Comparison of ENCODE assay signal across 8 mouse cellular contexts in the genomic region with DNA sequence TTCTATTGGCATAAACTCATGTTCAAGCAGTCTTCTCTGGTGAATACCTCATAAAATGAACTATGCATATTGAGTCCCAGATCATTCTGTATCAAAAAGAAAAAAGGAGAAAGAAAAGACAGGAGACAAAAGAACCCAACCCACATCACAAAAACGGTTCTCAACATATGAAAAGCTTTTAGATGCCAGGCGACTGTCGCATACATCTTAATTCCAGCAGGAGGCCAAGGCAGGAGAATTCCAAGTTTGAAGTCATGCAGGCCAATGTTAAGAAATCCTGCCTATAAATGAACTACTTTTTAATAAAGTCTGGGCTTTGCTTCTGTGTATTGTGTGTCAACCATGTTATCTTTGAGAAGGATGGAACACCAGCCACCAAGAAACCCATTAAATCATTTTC. TPM values are rescaled to one million over a fixed set of nuclear protein-coding genes. Genes with fewer than 3 reads are reported as not detected.
DNase-seq lines count a peak whose midpoint lies in the region; ATAC-seq and TF ChIP-seq lines count a peak whose summit lies in the region.

No protein-coding gene starts in this region.

- peaks cover 13% of the 10 kb centered on the region for H3K27me3 ChIP-seq in heart, embryonic 15.5 days
- no peaks in the 10 kb centered on the region for H3K27me3 ChIP-seq in embryonic facial prominence, embryonic 11.5 days (ENCODE audit: control insufficient read depth, insufficient read depth, low read length)
- H3K27me3 ChIP-seq in hindbrain, postnatal 0 days (ENCODE audit: insufficient read depth, low read length): no peaks in the 10 kb centered on the region
- no peaks in the 10 kb centered on the region for H3K27me3 ChIP-seq in midbrain, embryonic 14.5 days (ENCODE audit: control insufficient read depth, insufficient read depth, low read length)

- H3K27ac ChIP-seq in heart, embryonic 15.5 days: no peak overlapping the region
- no peak overlapping the region for H3K27ac ChIP-seq in embryonic facial prominence, embryonic 11.5 days (replicated peaks; ENCODE audit: low read depth, low read length)
- H3K27ac ChIP-seq in hindbrain, postnatal 0 days: no peak overlapping the region
- peak overlapping the region; percentile 52; the same call in 1 of the 2 replicates for H3K27ac ChIP-seq in midbrain, embryonic 14.5 days (replicated peaks; ENCODE audit: low read depth, low read length)

- H3K4me1 ChIP-seq in heart, embryonic 15.5 days (replicated peaks): 0 out of 2 replicates have a peak, but pooled peaks cover 4% of the 10 kb centered on the region
- H3K4me1 ChIP-seq in embryonic facial prominence, embryonic 11.5 days (ENCODE audit: control insufficient read depth, insufficient read depth, low read length): no peaks in the 10 kb centered on the region
- H3K4me1 ChIP-seq in hindbrain, postnatal 0 days (ENCODE audit: insufficient read depth, low read length): no peaks in the 10 kb centered on the region
- H3K4me1 ChIP-seq in midbrain, embryonic 14.5 days (ENCODE audit: control insufficient read depth, insufficient read depth, low read length): peaks cover 4% of the 10 kb centered on the region; the same call in 1 of the 2 replicates

- no peak overlapping the region for H3K9ac ChIP-seq in heart, embryonic 15.5 days
- H3K9ac ChIP-seq in embryonic facial prominence, embryonic 11.5 days (replicated peaks; ENCODE audit: low read length): no peak overlapping the region
- H3K9ac ChIP-seq in hindbrain, postnatal 0 days (replicated peaks; ENCODE audit: low read length): peak overlapping the region; percentile 35
- peak overlapping the region; percentile 34; the same call in 1 of the 2 replicates for H3K9ac ChIP-seq in midbrain, embryonic 14.5 days (replicated peaks; ENCODE audit: low read length)

- DNase-seq in heart, postnatal 10 days: no peak
- no peak for DNase-seq in embryonic facial prominence, embryonic 11.5 days (ENCODE audit: low spot score)
- DNase-seq in hindbrain, postnatal 0 days (ENCODE audit: low spot score): no peak
- DNase-seq in midbrain, embryonic 14.5 days: no peak
- DNase-seq in urinary bladder, postnatal 4 days (ENCODE audit: low spot score in 2 of 2): no peak
- DNase-seq in adrenal gland, adult 2 months: no peak
- DNase-seq in kidney, postnatal 36 days: no peak

- WGBS in heart, embryonic 15.5 days: 4% methylated on average over 3 of the region's 3 CpGs
- WGBS in embryonic facial prominence, embryonic 11.5 days: 2% methylated on average over 3 of the region's 3 CpGs
- WGBS in hindbrain, postnatal 0 days: 4% methylated on average over 3 of the region's 3 CpGs
- WGBS in midbrain, embryonic 14.5 days: 0% methylated on average over 3 of the region's 3 CpGs

- no peak for ATAC-seq in heart, embryonic 15.5 days (replicated peaks; ENCODE audit: insufficient number of reproducible peaks, insufficient read depth, low FRiP score, low read depth)
- no peak for ATAC-seq in embryonic facial prominence, embryonic 11.5 days (replicated peaks; ENCODE audit: insufficient number of reproducible peaks, low FRiP score, low TSS enrichment, low read depth)
- no peak for ATAC-seq in hindbrain, postnatal 0 days
- no peak for ATAC-seq in midbrain, embryonic 14.5 days (ENCODE audit: low FRiP score, low TSS enrichment)

- intact Hi-C loops in heart, postnatal 10 days (cut with DNase I): no loop called here

- TF ChIP-seq CTCF in hindbrain, postnatal 0 days (IDR thresholded peaks at IDR 0.05; ENCODE audit: low read depth): no peak

- H3K4me2 ChIP-seq in heart, embryonic 15.5 days: peak overlapping the region; percentile 59; the same call in 1 of the 2 replicates
- H3K4me2 ChIP-seq in embryonic facial prominence, embryonic 11.5 days (ENCODE audit: low read depth, low read length): peak overlapping the region; percentile 26; the same call in 1 of the 2 replicates
- peak overlapping the region; percentile 54 for H3K4me2 ChIP-seq in hindbrain, postnatal 0 days (ENCODE audit: low read depth, low read length)
- H3K4me2 ChIP-seq in midbrain, embryonic 14.5 days (ENCODE audit: low read length): peak overlapping the region; percentile 57

- H3K36me3 ChIP-seq in heart, embryonic 15.5 days: no peaks in the 10 kb centered on the region
- no peaks in the 10 kb centered on the region for H3K36me3 ChIP-seq in embryonic facial prominence, embryonic 11.5 days (replicated peaks; ENCODE audit: control insufficient read depth, insufficient read depth, low read depth, low read length)
- no peaks in the 10 kb centered on the region for H3K36me3 ChIP-seq in hindbrain, postnatal 0 days (ENCODE audit: insufficient read depth, low read length)
- no peaks in the 10 kb centered on the region for H3K36me3 ChIP-seq in midbrain, embryonic 14.5 days (ENCODE audit: control insufficient read depth, insufficient read depth, low read length)

- H3K4me3 ChIP-seq in heart, embryonic 15.5 days: peak overlapping the region; percentile 37
- H3K4me3 ChIP-seq in embryonic facial prominence, embryonic 11.5 days (ENCODE audit: low read depth, low read length): no peak overlapping the region
- H3K4me3 ChIP-seq in hindbrain, postnatal 0 days (ENCODE audit: low read length): peak overlapping the region; percentile 28
- H3K4me3 ChIP-seq in midbrain, embryonic 14.5 days (replicated peaks; ENCODE audit: low read depth, low read length): peak overlapping the region; percentile 35

- no peaks in the 10 kb centered on the region for H3K9me3 ChIP-seq in heart, embryonic 15.5 days (replicated peaks)
- H3K9me3 ChIP-seq in embryonic facial prominence, embryonic 11.5 days (replicated peaks; ENCODE audit: control insufficient read depth, low read length): no peaks in the 10 kb centered on the region
- H3K9me3 ChIP-seq in hindbrain, postnatal 0 days (ENCODE audit: low read length): no peaks in the 10 kb centered on the region
- H3K9me3 ChIP-seq in midbrain, embryonic 14.5 days (ENCODE audit: control insufficient read depth, low read length): no peaks in the 10 kb centered on the region

RNA-seq across cellular contexts. Expression of gene Gm11634, which starts 5.1 kb away (rescaled TPM):
- polyA plus RNA-seq in heart, embryonic 15.5 days (2015; fragmentation: Nextera tagmentation; extraction: Ambion mirVana): not detected in 2 replicates
- not detected for total RNA-seq in heart, postnatal 10 days (2021)
- not detected in 2 replicates for polyA plus RNA-seq in embryonic facial prominence, embryonic 11.5 days (2014; fragmentation: Nextera tagmentation; extraction: Ambion mirVana)
- not detected in 2 replicates for total RNA-seq in hindbrain, postnatal 0 days (2014; rRNA removed)
- polyA plus RNA-seq in hindbrain, postnatal 0 days (2015; fragmentation: Nextera tagmentation; extraction: Ambion mirVana): not detected in 2 replicates
- polyA plus RNA-seq in midbrain, embryonic 14.5 days (2014; fragmentation: Nextera tagmentation; extraction: Ambion mirVana): not detected in 2 replicates
- total RNA-seq in adrenal gland, adult 2 months (2021): not detected
- polyA plus RNA-seq in adrenal gland, adult 2 months (2012; rRNA removed): not detected in 2 replicates

RNA-seq across cellular contexts. Expression of gene Tmem106a, which starts 22.1 kb away (rescaled TPM):
- 4.8 and 6.8 TPM in 2 replicates for polyA plus RNA-seq in heart, embryonic 15.5 days (2015; fragmentation: Nextera tagmentation; extraction: Ambion mirVana)
- total RNA-seq in heart, postnatal 10 days (2021): 1 to 10 TPM; 3.1 to 4.2 TPM
- polyA plus RNA-seq in embryonic facial prominence, embryonic 11.5 days (2014; fragmentation: Nextera tagmentation; extraction: Ambion mirVana): 2.0 and 2.4 TPM in 2 replicates
- total RNA-seq in hindbrain, postnatal 0 days (2014; rRNA removed): 2.6 and 5.2 TPM in 2 replicates
- polyA plus RNA-seq in hindbrain, postnatal 0 days (2015; fragmentation: Nextera tagmentation; extraction: Ambion mirVana): 5.1 and 5.3 TPM in 2 replicates
- polyA plus RNA-seq in midbrain, embryonic 14.5 days (2014; fragmentation: Nextera tagmentation; extraction: Ambion mirVana): 1.2 and 3.5 TPM in 2 replicates
- 10 to 100 TPM; 14.4 to 17.0 TPM for total RNA-seq in adrenal gland, adult 2 months (2021)
- polyA plus RNA-seq in adrenal gland, adult 2 months (2012; rRNA removed): 25.1 and 28.6 TPM in 2 replicates

RNA-seq across cellular contexts. Expression of gene Rdm1, which starts 22.9 kb away (rescaled TPM):
- 45.6 and 46.4 TPM in 2 replicates for polyA plus RNA-seq in heart, embryonic 15.5 days (2015; fragmentation: Nextera tagmentation; extraction: Ambion mirVana)
- total RNA-seq in heart, postnatal 10 days (2021): 10 to 100 TPM; 34.4 to 36.9 TPM
- 37.3 and 43.0 TPM in 2 replicates for polyA plus RNA-seq in embryonic facial prominence, embryonic 11.5 days (2014; fragmentation: Nextera tagmentation; extraction: Ambion mirVana)
- 12.4 and 15.2 TPM in 2 replicates for total RNA-seq in hindbrain, postnatal 0 days (2014; rRNA removed)
- polyA plus RNA-seq in hindbrain, postnatal 0 days (2015; fragmentation: Nextera tagmentation; extraction: Ambion mirVana): 13.8 and 15.9 TPM in 2 replicates
- 13.2 and 14.0 TPM in 2 replicates for polyA plus RNA-seq in midbrain, embryonic 14.5 days (2014; fragmentation: Nextera tagmentation; extraction: Ambion mirVana)
- total RNA-seq in adrenal gland, adult 2 months (2021): 10 to 100 TPM; 28.7 to 29.8 TPM
- polyA plus RNA-seq in adrenal gland, adult 2 months (2012; rRNA removed): 17.5 and 19.9 TPM in 2 replicates

RNA-seq across cellular contexts. Expression of gene Nbr1, which starts 52.2 kb away (rescaled TPM):
- 58.5 and 60.6 TPM in 2 replicates for polyA plus RNA-seq in heart, embryonic 15.5 days (2015; fragmentation: Nextera tagmentation; extraction: Ambion mirVana)
- 100 to 1,000 TPM; 100 TPM for total RNA-seq in heart, postnatal 10 days (2021)
- 69.2 and 74.1 TPM in 2 replicates for polyA plus RNA-seq in embryonic facial prominence, embryonic 11.5 days (2014; fragmentation: Nextera tagmentation; extraction: Ambion mirVana)
- 93.6 and 152 TPM in 2 replicates for total RNA-seq in hindbrain, postnatal 0 days (2014; rRNA removed)
- polyA plus RNA-seq in hindbrain, postnatal 0 days (2015; fragmentation: Nextera tagmentation; extraction: Ambion mirVana): 53.9 and 55.9 TPM in 2 replicates
- polyA plus RNA-seq in midbrain, embryonic 14.5 days (2014; fragmentation: Nextera tagmentation; extraction: Ambion mirVana): 69.2 and 101 TPM in 2 replicates
- total RNA-seq in adrenal gland, adult 2 months (2021): 100 to 1,000 TPM; 130 to 134 TPM
- polyA plus RNA-seq in adrenal gland, adult 2 months (2012; rRNA removed): 121 and 141 TPM in 2 replicates

RNA-seq across cellular contexts. Expression of gene Brca1, which starts 52.4 kb away (rescaled TPM):
- 6.6 TPM in 2 replicates for polyA plus RNA-seq in heart, embryonic 15.5 days (2015; fragmentation: Nextera tagmentation; extraction: Ambion mirVana)
- total RNA-seq in heart, postnatal 10 days (2021): 1 to 10 TPM; 2.8 to 4.7 TPM
- polyA plus RNA-seq in embryonic facial prominence, embryonic 11.5 days (2014; fragmentation: Nextera tagmentation; extraction: Ambion mirVana): 21.4 and 24.7 TPM in 2 replicates
- total RNA-seq in hindbrain, postnatal 0 days (2014; rRNA removed): 6.7 and 8.5 TPM in 2 replicates
- 2.3 and 2.4 TPM in 2 replicates for polyA plus RNA-seq in hindbrain, postnatal 0 days (2015; fragmentation: Nextera tagmentation; extraction: Ambion mirVana)
- 1.6 and 4.1 TPM in 2 replicates for polyA plus RNA-seq in midbrain, embryonic 14.5 days (2014; fragmentation: Nextera tagmentation; extraction: Ambion mirVana)
- 1 to 10 TPM in 1 of 2 experiments, under 1 TPM in 1; 0.84 to 1.3 TPM for total RNA-seq in adrenal gland, adult 2 months (2021)
- polyA plus RNA-seq in adrenal gland, adult 2 months (2012; rRNA removed): 0.11 and 0.20 TPM in 2 replicates

Comparison
In these comparisons a context has a peak if more than half of its experiments do, and no peak if none do; other contexts are left out.
1. H3K9ac ChIP-seq: peak in hindbrain, postnatal 0 days (single experiment) and midbrain, embryonic 14.5 days (single experiment); none in heart, embryonic 15.5 days (single experiment) and embryonic facial prominence, embryonic 11.5 days (single experiment).
2. Peak in every context shown above with its lines, with median percentiles within 50 percentile points of each other: H3K4me2 ChIP-seq.